Mouse (Mus musculus) MEL (cell line): Measurements from ENCODE around the gene Il17a. TPM values are rescaled to one million over a fixed set of nuclear protein-coding genes. Genes with fewer than 3 reads are reported as not detected.

Source experiments
- DNase-seq: peaks from one replicate; pipeline ENCODE4 v3.0.0; 2011; ENCODE audit warnings: low read depth, low spot score
- H3K27ac ChIP-seq: 2 replicates; pipeline ENCODE4 v1.5.1; 2012; ENCODE audit warnings: low read depth, mild to moderate bottlenecking, control low read depth, low read length, moderate library complexity; ENCODE audit not compliant: control insufficient read depth
- H3K27me3 ChIP-seq, 2 experiments: fragments of 150-350 bp in 1 of 2; sonication (generic) in 1 of 2; 2 replicates each; pipeline ENCODE4 v1.6.1; 2012; ENCODE audit warnings: low read length in 2 of 2, mild to moderate bottlenecking in 2 of 2, improper control_type of control experiment in 1 of 2, moderate library complexity in 1 of 2; ENCODE audit not compliant: insufficient read depth in 2 of 2, control insufficient read depth in 1 of 2
- H3K36me3 ChIP-seq, 2 experiments: 2 replicates each; pipeline ENCODE4 v1.6.1; 2012 to 2014; ENCODE audit warnings: low read length in 2 of 2, improper control_type of control experiment in 1 of 2, inconsistent platforms in 1 of 2, mild to moderate bottlenecking in 1 of 2; ENCODE audit not compliant: insufficient read depth in 2 of 2, control insufficient read depth in 1 of 2
- H3K4me1 ChIP-seq, 2 experiments: fragments of 150-350 bp in 1 of 2; sonication (generic) in 1 of 2; 2 replicates each; pipeline ENCODE4 v1.6.1; 2012; ENCODE audit warnings: low read length in 2 of 2, improper control_type of control experiment in 1 of 2, mild to moderate bottlenecking in 1 of 2; ENCODE audit not compliant: insufficient read depth in 2 of 2, control insufficient read depth in 1 of 2
- H3K4me3 ChIP-seq, 2 experiments: fragments of 150-350 bp in 1 of 2; sonication (generic) in 1 of 2; 2 replicates each; pipeline ENCODE4 v1.5.1; 2012; ENCODE audit warnings: low read depth in 2 of 2, low read length in 2 of 2, mild to moderate bottlenecking in 2 of 2, moderate library complexity in 2 of 2, control low read depth in 1 of 2, improper control_type of control experiment in 1 of 2; ENCODE audit not compliant: control insufficient read depth in 1 of 2, insufficient read depth in 1 of 2
- H3K79me2 ChIP-seq: 2 replicates; pipeline ENCODE4 v1.6.1; 2012; ENCODE audit warnings: mild to moderate bottlenecking, low read length, moderate library complexity; ENCODE audit not compliant: control insufficient read depth, poor library complexity, insufficient read depth
- H3K9ac ChIP-seq: 2 replicates; pipeline ENCODE4 v1.6.1; 2012; ENCODE audit warnings: low read depth, mild to moderate bottlenecking, control low read depth, low read length, moderate library complexity; ENCODE audit not compliant: control insufficient read depth, poor library complexity, severe bottlenecking
- H3K9me3 ChIP-seq: fragments of 150-350 bp; sonication (generic); replicated peaks from 2 replicates; pipeline ENCODE4 v1.6.1; 2012; ENCODE audit warnings: mild to moderate bottlenecking, low read length, improper control_type of control experiment, moderate library complexity; ENCODE audit not compliant: insufficient read depth
- BHLHE40 ChIP-seq: IDR thresholded peaks from 2 replicates; pipeline ENCODE4 v1.6.1; 2012; ENCODE audit warnings: low read depth, mild to moderate bottlenecking, inconsistent platforms, low read length, improper control_type of control experiment, borderline replicate concordance
- CHD2 ChIP-seq: IDR thresholded peaks from 2 replicates; pipeline ENCODE4 v1.6.1; 2011; ENCODE audit warnings: low read length, improper control_type of control experiment
- CTCF ChIP-seq, 3 experiments: IDR thresholded peaks in 2 of 3; conservative IDR thresholded peaks in 1 of 3; 2 replicates each; pipeline ENCODE4 v1.5.1; 2011 to 2012; ENCODE audit warnings: low read length in 3 of 3, low read depth in 2 of 3, mild to moderate bottlenecking in 2 of 3, improper control_type of control experiment in 1 of 3, inconsistent platforms in 1 of 3, mixed read lengths in 1 of 3, moderate library complexity in 1 of 3; ENCODE audit not compliant: control insufficient read depth in 1 of 3, insufficient read depth in 1 of 3, poor library complexity in 1 of 3, severe bottlenecking in 1 of 3
- ELF1 ChIP-seq: IDR thresholded peaks from 2 replicates; pipeline ENCODE4 v1.6.1; 2014; ENCODE audit warnings: low read depth, mild to moderate bottlenecking, inconsistent platforms, low read length, improper control_type of control experiment, moderate library complexity
- MAFK ChIP-seq: IDR thresholded peaks from 2 replicates; pipeline ENCODE4 v1.6.1; 2011; ENCODE audit warnings: low read depth, mild to moderate bottlenecking, low read length, improper control_type of control experiment, borderline replicate concordance
- MAZ ChIP-seq: IDR thresholded peaks from 2 replicates; pipeline ENCODE4 v1.6.1; 2012; ENCODE audit warnings: low read depth, mild to moderate bottlenecking, inconsistent platforms, low read length, improper control_type of control experiment
- MXI1 ChIP-seq: IDR thresholded peaks from 2 replicates; pipeline ENCODE4 v1.6.1; 2011; ENCODE audit warnings: mild to moderate bottlenecking, low read depth, low read length, improper control_type of control experiment
- MYC ChIP-seq: IDR thresholded peaks from 2 replicates; pipeline ENCODE4 v1.6.1; 2011; ENCODE audit warnings: low read depth, mild to moderate bottlenecking, low read length, improper control_type of control experiment, moderate library complexity
- NELFE ChIP-seq: IDR thresholded peaks from 2 replicates; pipeline ENCODE4 v1.6.1; 2011; ENCODE audit warnings: low read depth, low read length, improper control_type of control experiment
- POLR2AphosphoS5 ChIP-seq: IDR thresholded peaks from 2 replicates; pipeline ENCODE4 v1.6.1; 2012; ENCODE audit warnings: low read depth, borderline replicate concordance, mild to moderate bottlenecking, inconsistent platforms, low read length, moderate library complexity, mixed read lengths
- RCOR1 ChIP-seq: IDR thresholded peaks from 2 replicates; pipeline ENCODE4 v1.6.1; 2012; ENCODE audit warnings: low read depth, mild to moderate bottlenecking, inconsistent platforms, low read length, improper control_type of control experiment
- SIN3A ChIP-seq: IDR thresholded peaks from 2 replicates; pipeline ENCODE4 v1.6.1; 2012; ENCODE audit warnings: low read length, improper control_type of control experiment, inconsistent platforms
- SMC3 ChIP-seq: IDR thresholded peaks from 2 replicates; pipeline ENCODE4 v1.6.1; 2011; ENCODE audit warnings: low read depth, low read length, improper control_type of control experiment
- USF1 ChIP-seq: IDR thresholded peaks from 2 replicates; pipeline ENCODE4 v1.6.1; 2014; ENCODE audit warnings: low read depth, mild to moderate bottlenecking, inconsistent platforms, low read length, improper control_type of control experiment, moderate library complexity
- USF2 ChIP-seq, 2 experiments: IDR thresholded peaks; 2 replicates each; pipeline ENCODE4 v1.6.1; 2011 to 2012; ENCODE audit warnings: improper control_type of control experiment in 2 of 2, low read length in 2 of 2, borderline replicate concordance in 1 of 2, inconsistent platforms in 1 of 2, low read depth in 1 of 2, mild to moderate bottlenecking in 1 of 2; ENCODE audit not compliant: insufficient read depth in 1 of 2
- ZKSCAN1 ChIP-seq: IDR thresholded peaks from 2 replicates; pipeline ENCODE4 v1.6.1; 2012; ENCODE audit warnings: low read depth, mild to moderate bottlenecking, inconsistent platforms, low read length, improper control_type of control experiment, moderate library complexity
- ZNF384 ChIP-seq: IDR thresholded peaks from 2 replicates; pipeline ENCODE4 v1.6.1; 2012; ENCODE audit warnings: low read depth, mild to moderate bottlenecking, inconsistent platforms, low read length, improper control_type of control experiment
- polyA plus RNA-seq, 2 experiments: library from polyadenylated mRNA; stranded (reverse) in 1 of 2; unstranded in 1 of 2; fragments of >175 nt in 1 of 2; fragments of >200 nt in 1 of 2; gene quantifications; 2 replicates each; pipeline versions ENCODE4 v1.2.1 to v1.2.4; 2012; ENCODE audit warnings: low replicate concordance in 2 of 2, low read depth in 1 of 2; ENCODE audit not compliant: insufficient read length in 2 of 2, insufficient read depth in 1 of 2, missing spikeins in 1 of 2
- total RNA-seq: library from RNA; depleted of rRNA; stranded (reverse); fragments of 300-350 nt; gene quantifications from 2 replicates; pipeline ENCODE4 v1.2.3, GENCODE M21; 2012

Il17a gene
- total and polyA plus RNA-seq, 3 experiments: not detected

- Histone ChIP-seq H3K27ac (no peak overlapping the region), H3K4me1 (no peaks in the 10 kb centered on the region), H3K36me3 (no peaks in the 10 kb centered on the region), H3K9me3 (no peaks in the 10 kb centered on the region), H3K9ac (no peak overlapping the region), H3K27me3 (no peaks in the 10 kb centered on the region), H3K4me3 (no peak overlapping the region), H3K79me2 (no peaks in the 10 kb centered on the region)
- TF ChIP-seq CTCF (IDR thresholded peaks at IDR 0.05 in 2 of 3, conservative IDR thresholded peaks at IDR 0.05 in 1 of 3; ENCODE audit: control insufficient read depth in 1 of 3, insufficient read depth in 1 of 3, low read depth in 2 of 3, low read length in 3 of 3, poor library complexity in 1 of 3, severe bottlenecking in 1 of 3) (no peak), MAZ (no peak), ZKSCAN1 (no peak), ELF1 (no peak), NELFE (no peak), SIN3A (no peak), MYC (no peak), ZNF384 (no peak), POLR2AphosphoS5 (no peak), USF2 (IDR thresholded peaks at IDR 0.05; ENCODE audit: borderline replicate concordance in 1 of 2, insufficient read depth in 1 of 2, low read depth in 1 of 2, low read length in 2 of 2) (no peak), BHLHE40 (no peak), MXI1 (no peak), RCOR1 (no peak)
- DNase-seq: no peak
Measured at GRCm38 (mm10) chr1:20760331-20760730, 29.6 kb downstream of the Il17a start.

- Histone ChIP-seq H3K9ac (no peak overlapping the region), H3K36me3 (no peaks in the 10 kb centered on the region), H3K4me1 (no peaks in the 10 kb centered on the region), H3K27ac (no peak overlapping the region), H3K4me3 (no peak overlapping the region), H3K79me2 (no peaks in the 10 kb centered on the region), H3K9me3 (no peaks in the 10 kb centered on the region), H3K27me3 (no peaks in the 10 kb centered on the region; a peak in 1 of 4 replicates)
- no peak for DNase-seq
- TF ChIP-seq MAFK (no peak), MAZ (no peak), SMC3 (no peak), CHD2 (no peak), USF1 (no peak), MYC (no peak), BHLHE40 (no peak), USF2 (IDR thresholded peaks at IDR 0.05; ENCODE audit: borderline replicate concordance in 1 of 2, insufficient read depth in 1 of 2, low read depth in 1 of 2, low read length in 2 of 2) (no peak)
Measured at GRCm38 (mm10) chr1:20761411-20761810, 30.7 kb downstream of the Il17a start.
